Mouse (Mus musculus) CH12.LX (cell line): ENCODE measurements around the gene Ror1.

Source experiments
- CHD2 ChIP-seq: IDR thresholded peaks from 2 replicates; pipeline ENCODE4 v1.6.1; 2011; ENCODE audit warnings: low read length, improper control_type of control experiment
- CTCF ChIP-seq, 2 experiments: IDR thresholded peaks in 1 of 2; conservative IDR thresholded peaks in 1 of 2; 2 replicates each; pipeline ENCODE4 v1.5.1; 2011 to 2012; ENCODE audit warnings: low read depth in 2 of 2, low read length in 2 of 2, improper control_type of control experiment in 1 of 2, inconsistent platforms in 1 of 2, mild to moderate bottlenecking in 1 of 2, moderate library complexity in 1 of 2
- EP300 ChIP-seq: IDR thresholded peaks from 2 replicates; pipeline ENCODE4 v1.6.1; 2011; ENCODE audit warnings: low read length, improper control_type of control experiment
- MAFK ChIP-seq: IDR thresholded peaks from 2 replicates; pipeline ENCODE4 v1.6.1; 2011; ENCODE audit warnings: low read length, improper control_type of control experiment; ENCODE audit not compliant: insufficient replicate concordance
- MAX ChIP-seq: IDR thresholded peaks from 2 replicates; pipeline ENCODE4 v1.6.1; 2011; ENCODE audit warnings: low read length, improper control_type of control experiment
- MAZ ChIP-seq: IDR thresholded peaks from 2 replicates; pipeline ENCODE4 v1.6.1; 2012; ENCODE audit warnings: low read depth, mild to moderate bottlenecking, inconsistent platforms, low read length, improper control_type of control experiment, moderate library complexity
- MEF2A ChIP-seq: IDR thresholded peaks from 2 replicates; pipeline ENCODE4 v1.6.1; 2014; ENCODE audit warnings: low read depth, mild to moderate bottlenecking, inconsistent platforms, low read length, improper control_type of control experiment, borderline replicate concordance
- MXI1 ChIP-seq: IDR thresholded peaks from 2 replicates; pipeline ENCODE4 v1.6.1; 2011; ENCODE audit warnings: mild to moderate bottlenecking, low read depth, low read length, improper control_type of control experiment
- MYC ChIP-seq: IDR thresholded peaks from 2 replicates; pipeline ENCODE4 v1.6.1; 2011; ENCODE audit warnings: low read depth, mild to moderate bottlenecking, improper control_type of control experiment, low read length
- NRF1 ChIP-seq: IDR thresholded peaks from 2 replicates; pipeline ENCODE4 v1.6.1; 2014; ENCODE audit warnings: low read depth, mild to moderate bottlenecking, inconsistent platforms, low read length, improper control_type of control experiment, moderate library complexity
- POLR2A ChIP-seq: IDR thresholded peaks from 2 replicates; pipeline ENCODE4 v1.6.1; 2011; ENCODE audit warnings: low read depth, mild to moderate bottlenecking, improper control_type of control experiment, low read length
- TBP ChIP-seq: conservative IDR thresholded peaks from 2 replicates; pipeline ENCODE4 v1.6.1; 2011; ENCODE audit warnings: low read depth, low read length, improper control_type of control experiment
- UBTF ChIP-seq: IDR thresholded peaks from 2 replicates; pipeline ENCODE4 v1.6.1; 2012; ENCODE audit warnings: low read depth, mild to moderate bottlenecking, inconsistent platforms, low read length, improper control_type of control experiment, moderate library complexity
- ZC3H11A ChIP-seq: IDR thresholded peaks from 2 replicates; pipeline ENCODE4 v1.6.1; 2012; ENCODE audit warnings: low read depth, mild to moderate bottlenecking, inconsistent platforms, low read length, improper control_type of control experiment

DNA sequence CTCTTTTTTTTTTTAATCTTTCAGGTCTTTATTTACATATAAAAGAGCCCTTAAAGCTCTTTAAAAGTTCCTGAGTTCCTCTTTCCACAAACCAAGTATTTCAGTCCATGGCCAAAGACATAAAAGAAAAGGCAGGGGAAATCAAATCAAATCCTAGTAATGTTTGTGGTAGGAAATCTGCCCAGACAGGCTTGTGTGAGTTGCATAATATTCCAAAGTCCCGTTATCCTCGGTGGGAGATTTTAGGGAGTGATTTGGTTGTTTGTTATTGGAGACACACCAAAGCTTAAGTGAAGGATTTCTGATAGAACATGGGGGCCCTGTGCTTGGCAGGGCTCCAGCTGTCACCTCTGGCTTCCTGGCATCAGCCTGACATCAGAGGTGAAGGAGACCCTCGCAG lies 305.5 kb downstream of the Ror1 start:
- TF ChIP-seq POLR2A (no peak), MXI1 (no peak), CTCF (conservative IDR thresholded peaks at IDR 0.05 in 1 of 2, IDR thresholded peaks at IDR 0.05 in 1 of 2; ENCODE audit: low read depth in 2 of 2, low read length in 2 of 2) (no peak), MAX (no peak), MYC (no peak), EP300 (no peak), MAZ (no peak), CHD2 (no peak), UBTF (no peak), MAFK (no peak), TBP (no peak), MEF2A (no peak), NRF1 (no peak), ZC3H11A (no peak)
